Mouse (Mus musculus): ENCODE measurements at regions not wholly inside any gene's neighbourhood (a gene's known extent, or its start where the extent isn't known, plus 50 kb on each side); places are given as distances from the start of the nearest gene placed in this dataset.

DNA sequence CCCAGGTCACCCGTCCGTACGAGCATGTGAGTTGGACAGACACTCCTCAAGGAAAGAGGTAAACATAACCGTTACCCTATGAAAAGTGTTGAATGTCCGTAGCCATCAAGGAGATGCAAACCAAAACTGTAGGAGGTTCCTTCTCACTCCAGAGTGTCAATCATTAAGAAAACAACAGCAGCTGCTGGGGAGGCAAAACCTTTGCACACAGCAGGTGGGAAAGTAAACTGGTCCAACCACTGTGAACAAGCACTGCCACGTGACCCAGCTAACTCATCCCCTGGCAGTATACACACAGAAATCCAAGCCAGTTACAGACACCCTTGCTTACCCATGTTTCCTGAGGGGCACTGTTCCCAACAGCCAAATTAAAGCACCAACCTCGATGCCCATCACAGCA is 54.7 kb upstream of the Irx5 start:
- no peak for DNase-seq (ENCODE audit: low spot score)

DNA sequence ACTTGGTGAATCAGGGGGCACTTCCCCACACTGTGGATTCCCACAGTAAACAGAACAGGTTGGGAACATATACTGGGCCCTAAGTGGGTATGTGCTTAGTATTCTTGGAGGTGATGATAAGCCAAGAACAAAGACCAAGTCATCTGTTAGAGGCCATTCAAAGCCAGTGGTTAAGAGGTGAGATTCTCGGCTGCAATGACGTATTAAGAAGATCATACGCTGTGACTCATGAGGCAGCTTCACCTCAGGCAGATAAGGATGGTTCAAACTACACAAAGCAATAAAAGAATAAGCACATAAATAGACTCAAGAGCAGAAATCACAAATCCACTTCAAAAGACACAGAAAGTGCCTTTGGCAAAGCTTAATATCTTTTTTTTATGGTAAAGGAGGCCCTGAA is 56.4 kb upstream of the Irx5 start:
- DNase-seq (ENCODE audit: low spot score) = no peak

DNA sequence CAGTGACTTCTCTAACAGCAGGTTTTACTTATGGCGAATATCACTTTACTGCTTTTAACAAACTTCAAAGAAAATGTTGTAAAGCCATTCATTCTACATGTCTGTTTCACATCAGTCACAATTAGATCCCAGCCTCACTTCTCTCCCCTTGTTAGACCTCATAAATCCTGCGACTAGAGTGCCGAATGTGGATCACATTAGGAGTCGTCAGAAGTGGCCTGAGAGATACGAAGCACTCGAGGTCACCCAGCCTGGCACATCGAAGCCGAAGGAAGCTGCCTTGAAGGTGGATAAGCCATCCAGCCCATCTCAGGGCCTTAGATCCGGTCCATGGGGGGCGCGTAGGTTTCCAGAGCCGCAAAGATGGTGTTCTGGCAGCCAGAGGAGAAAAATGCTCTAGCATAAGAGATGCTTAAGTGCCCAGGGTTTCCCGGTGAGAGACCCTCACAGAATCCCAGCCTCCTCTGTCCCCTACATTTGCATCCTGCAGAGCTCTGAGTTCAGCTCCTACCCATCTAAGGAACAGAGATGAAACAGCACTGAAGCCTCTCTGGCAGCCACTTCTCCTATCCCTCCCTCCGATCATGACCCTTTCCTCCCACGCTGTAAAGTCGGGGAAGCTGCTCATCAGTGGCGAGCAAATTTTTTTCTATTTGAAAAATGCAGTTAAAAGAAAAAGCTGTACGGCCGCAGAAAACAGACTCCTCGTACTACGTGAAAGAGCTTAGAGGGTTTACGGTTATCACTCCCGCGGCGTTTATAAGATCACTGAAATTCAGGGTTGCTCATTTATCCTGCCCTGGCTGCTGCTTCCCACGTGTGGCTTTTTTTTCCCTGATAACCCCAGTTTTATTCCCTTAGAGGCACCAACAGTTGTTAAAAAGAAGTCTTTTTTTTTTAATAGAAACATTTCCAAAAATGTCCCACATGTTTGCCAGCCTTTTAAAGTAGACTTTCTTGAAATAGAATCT is 70.3 kb upstream of the Irx5 start:
- DNase-seq (ENCODE audit: low spot score) = no peak

DNA sequence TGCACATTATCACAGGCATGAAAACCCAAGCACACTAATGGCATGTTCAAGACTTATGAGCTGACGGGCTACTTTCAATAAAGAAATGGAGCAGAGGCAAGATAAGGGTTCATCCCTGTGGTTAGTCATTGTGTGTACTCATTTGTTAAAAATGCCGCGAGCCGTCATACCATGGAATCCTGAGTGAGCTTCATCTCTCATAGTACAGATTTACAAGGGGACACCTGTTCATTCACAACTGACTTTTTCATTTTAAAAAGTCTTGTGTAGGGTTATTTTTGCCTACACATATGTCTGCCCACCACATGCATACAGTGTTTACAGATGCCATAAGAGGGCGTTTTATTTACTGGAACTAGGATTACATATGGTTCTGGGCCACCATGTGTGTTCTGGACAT is 81.7 kb upstream of the Irx5 start:
- DNase-seq (ENCODE audit: low spot score) = no peak

DNA sequence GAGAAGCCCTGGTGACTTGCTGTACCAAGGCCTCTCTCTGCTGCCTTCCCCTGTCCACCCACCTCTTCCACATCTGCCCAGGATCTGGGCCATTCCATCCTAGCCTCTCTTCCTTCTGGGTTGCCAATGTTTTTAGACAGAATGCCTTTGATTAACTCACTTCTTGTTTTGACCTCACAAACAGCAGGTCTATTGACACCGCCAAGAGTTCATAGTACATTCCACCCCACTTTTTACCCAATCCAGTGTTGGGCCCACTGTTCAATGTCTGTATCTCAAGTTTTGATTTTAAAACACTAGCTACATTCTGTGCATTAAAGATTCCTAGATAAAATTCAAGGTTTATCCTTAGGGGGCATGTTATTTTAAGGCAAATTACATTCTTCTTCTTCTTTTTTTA is 84.7 kb upstream of the Irx5 start:
- DNase-seq (ENCODE audit: low spot score) = no peak

DNA sequence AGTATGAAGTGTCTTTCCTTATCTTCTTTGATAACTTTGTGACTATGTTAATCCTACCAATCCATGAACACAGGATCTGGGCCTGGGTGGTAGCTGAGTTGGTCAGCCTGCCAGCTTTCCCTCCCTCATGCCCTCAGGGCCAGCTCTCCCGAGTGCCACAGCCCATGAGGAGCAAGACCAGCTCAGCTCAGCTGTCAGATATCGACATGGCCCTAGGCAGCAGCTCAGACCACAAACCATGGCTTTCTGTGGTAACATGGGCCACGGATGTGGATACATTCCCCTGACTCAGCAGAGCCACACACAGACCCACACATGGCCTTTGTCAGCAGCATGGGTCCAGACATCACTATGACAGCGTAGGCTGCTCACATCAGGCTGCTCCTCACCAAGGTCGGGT is 85.4 kb upstream of the Irx5 start:
- no peak for DNase-seq (ENCODE audit: low spot score)

DNA sequence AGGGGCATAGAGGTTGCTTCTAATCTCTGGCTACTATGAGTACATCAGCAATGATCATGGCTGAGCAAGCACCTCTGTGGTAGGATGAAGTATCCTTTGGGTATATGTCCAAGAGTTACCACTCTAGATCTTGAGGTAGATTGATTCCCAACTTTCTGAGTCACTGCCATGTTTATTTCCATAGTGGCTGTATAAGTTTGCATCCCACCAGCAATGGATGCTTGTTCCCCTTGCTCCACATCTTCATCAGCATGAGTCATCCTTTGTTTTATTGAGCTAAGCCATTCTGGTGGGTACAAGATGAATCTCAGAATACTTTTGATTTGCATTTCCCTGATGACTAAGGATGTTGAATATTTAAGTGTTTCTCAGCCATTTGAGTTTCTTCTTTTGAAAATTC is 86.8 kb upstream of the Irx5 start:
- DNase-seq (ENCODE audit: low spot score) = no peak

DNA sequence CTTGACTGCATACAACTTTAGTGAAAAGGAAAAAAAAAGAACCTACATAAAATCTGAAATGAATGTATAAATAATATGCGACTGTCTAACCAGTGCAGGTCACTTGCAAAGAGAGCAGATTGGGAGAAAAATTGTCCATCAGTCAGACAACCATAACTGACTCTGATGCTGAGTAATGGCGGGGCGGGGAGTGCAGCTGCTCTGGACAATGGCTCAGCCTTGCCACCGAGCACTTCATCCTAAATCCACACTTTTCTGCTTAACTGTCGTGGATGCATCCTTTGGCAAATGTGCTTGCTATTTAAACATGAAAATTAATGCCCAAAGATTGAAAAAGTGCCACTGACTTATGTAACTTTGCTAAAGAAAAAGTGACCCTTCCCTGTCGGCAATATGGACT is 90.0 kb upstream of the Irx5 start:
- no peak for DNase-seq (ENCODE audit: low spot score)

DNA sequence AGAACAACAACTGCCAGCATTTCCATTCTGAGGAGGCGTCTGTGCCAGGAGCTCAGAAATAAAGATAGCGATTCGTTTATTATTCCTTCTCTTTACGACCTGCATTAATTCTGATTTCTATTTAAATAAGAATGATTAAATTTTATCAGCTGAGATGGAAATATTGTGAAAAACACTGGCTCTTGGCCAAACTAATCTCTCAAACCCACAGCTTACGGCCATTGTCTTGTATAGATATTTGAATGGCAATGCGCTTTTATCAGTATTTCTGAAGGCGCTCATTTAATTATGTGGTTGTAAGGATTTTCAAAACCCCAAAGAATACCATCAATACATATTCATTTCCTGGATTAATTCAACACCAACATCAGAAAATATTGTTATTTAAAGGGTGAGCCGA is 97.4 kb upstream of the Irx5 start:
- no peak for DNase-seq (ENCODE audit: low spot score)

DNA sequence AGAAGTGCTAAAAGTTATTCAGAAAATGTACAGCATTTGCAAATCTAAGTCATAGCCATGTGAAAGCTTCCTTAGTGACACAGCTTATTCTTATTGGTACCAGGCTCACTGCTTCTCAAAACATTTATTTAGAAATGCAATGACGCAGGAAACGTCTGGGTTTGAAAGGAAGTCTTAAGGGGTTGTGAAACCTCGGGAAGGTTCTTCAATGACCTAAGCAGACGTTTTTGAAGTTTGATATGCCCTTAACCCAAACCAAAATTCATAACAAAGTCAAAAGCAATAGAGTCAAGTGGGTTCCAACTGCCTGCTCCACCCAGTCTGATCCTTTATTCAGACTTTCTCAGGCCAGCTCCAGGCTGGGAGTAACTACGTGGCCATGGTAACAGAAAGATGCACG is 99.2 kb upstream of the Irx5 start:
- no peak for DNase-seq (ENCODE audit: low spot score)

DNA sequence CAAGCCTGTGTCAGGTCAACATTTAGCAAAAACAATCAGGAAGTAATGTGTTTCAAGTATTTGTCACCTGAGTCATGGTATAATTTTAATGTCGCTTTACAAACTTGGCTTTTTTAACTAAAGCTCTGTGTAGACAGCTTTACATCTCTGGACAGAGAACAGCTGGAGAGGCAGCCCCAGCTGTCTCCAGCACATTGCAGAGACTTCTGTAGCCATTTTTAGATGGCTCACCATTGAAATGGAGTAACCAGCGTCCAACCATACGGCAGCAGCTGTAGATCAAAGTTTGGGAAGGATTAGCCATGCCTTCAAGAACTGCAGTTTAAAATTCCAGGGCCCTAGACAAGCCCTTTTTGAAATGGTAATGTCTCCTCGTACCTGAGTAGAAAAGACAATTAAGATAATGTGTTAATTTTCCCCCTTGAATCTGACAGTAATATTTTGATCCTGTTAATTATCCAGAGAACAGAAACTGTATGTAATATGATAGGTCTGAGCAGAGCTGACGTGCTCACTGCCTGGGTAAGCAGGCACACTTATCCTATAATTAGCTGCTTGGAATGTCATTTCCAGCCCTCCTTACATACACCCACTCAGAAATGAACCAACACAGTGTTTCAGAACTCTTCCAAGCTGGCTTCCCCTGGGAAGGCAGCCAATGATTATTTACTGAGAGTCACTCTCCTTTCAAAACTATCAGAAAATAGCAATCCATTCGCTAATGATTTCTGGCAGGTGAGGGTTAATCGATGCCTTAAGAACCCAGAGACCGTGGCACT is 104.6 kb upstream of the Irx5 start:
- DNase-seq (ENCODE audit: low spot score) = no peak

DNA sequence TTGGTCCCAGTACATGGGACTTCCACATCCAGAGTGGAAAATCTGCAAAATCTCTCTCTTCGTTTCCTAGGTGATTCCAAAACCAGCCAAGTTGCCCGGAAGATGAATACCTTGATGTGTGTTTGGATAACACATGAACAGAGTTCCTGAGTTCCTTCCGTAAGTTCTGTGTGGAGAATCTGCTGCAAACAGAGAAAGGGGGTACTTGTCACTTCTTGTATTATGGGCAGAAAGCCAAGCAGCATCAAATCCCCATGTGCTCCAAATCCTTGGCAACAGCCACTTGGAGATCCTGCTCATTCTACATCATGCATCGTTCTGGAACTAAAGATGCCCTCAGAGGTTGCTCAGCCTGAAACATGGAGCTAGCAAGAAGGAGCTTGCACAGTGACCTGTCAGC is 111.1 kb upstream of the Irx5 start:
- DNase-seq (ENCODE audit: low spot score) = no peak

DNA sequence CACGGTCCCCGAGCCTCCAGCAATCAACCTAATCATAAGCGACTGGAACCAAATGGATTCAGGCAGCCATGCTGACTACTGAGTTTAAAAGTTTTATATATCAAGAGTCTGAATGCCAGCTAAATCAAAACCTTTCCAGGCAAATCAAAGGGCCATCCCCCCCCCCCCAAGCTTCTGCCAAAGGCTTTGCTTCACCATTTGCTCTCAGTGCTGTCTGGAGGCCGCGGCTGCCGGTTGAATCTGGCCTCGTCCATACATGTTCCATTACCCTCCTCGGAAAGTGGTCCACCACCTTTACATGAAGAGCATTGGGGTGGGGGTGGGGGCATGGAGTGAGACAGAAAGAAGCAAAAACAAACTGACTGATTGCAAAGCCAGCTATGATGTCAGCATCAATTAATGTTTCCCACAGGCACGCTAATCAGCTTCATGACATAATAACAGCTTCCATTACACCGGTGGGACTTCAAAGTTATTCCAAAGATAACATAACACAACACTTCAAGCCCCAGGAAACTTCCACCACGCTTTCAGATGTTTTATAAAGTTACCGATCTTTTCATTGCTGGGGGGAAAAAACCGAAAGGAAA is 116.6 kb upstream of the Irx5 start:
- DNase-seq (ENCODE audit: low spot score) = no peak

DNA sequence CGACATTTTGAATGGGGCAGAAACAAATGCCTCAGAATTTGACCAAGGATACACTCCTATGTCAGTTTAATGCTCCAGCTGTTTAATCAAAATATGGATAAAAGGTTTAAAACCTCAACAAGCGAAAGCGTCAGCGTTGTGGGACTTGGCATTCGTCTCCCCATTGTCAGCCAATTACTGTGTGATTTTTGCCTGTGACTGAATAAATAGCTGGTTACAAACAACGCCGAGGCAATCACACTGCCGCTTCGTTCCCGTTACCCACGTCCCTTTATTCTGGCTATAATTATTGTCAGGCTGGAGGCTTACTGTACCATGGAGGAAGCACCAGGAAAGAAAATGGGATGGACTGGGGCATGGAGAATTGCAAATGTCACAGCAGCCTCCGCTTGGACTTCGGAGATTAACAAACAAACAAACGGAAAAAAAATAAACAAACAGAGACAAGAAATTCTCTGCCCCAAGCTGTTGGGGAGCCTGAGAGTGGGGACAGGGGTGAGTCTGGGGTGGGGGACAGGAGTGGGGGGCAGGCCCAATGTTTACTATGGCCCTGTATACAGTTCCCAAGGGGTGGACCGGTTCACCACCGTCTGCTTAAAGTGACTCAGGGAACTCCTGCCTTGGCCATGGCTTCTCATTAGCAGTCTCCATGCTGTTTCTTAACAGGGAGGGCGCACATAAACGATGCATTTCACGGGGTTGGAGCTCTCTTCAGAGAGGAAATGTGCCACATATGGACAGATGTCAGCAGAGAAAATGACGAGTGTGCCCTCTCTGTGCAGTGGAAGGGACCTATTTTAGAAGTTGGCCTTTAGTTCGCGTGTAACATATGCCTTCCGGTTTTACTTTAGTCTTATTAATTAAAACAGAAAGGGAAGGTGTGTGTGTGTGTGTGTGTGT is 125.8 kb upstream of the Irx5 start:
- DNase-seq (ENCODE audit: low spot score) = no peak

DNA sequence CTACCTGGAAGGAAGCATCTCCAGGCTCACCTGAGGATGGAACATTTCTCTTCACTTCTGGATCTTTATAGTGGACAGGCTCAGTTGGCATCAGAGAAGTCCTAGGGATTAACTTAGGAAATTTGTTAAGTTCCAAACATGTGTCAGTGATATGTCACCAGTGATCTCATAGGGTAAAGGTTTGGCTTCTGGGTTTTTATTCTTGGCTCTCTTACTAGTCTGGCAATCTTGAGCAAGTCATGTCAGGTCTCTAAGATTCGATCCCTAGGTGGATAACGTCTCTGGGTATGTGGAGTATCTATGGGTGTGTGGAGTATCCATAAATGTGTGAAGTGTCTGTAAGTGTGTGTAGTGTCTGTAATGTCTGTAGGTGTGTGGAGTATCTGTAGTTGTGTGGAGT is 127.9 kb upstream of the Irx5 start:
- no peak for DNase-seq (ENCODE audit: low spot score)

DNA sequence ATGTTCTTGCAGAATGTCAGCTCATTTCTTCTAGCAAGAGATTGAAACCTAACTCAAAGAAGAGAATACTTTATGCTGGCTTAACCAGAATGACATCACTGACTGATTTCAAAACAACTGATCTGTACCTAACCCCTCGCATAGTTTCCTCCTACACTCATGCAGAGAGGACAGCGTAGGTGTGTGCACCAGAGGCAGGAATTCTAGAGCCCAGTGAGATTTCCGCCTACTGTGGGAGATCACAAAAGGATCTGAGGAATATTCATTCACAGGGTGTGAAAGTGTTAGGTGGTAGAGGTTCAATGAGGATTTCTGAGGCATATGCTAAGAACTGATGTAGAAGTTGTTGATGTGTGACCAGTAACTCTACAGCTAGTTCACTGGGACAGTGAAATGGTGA is 132.5 kb upstream of the Irx5 start:
- DNase-seq (ENCODE audit: low spot score) = no peak

DNA sequence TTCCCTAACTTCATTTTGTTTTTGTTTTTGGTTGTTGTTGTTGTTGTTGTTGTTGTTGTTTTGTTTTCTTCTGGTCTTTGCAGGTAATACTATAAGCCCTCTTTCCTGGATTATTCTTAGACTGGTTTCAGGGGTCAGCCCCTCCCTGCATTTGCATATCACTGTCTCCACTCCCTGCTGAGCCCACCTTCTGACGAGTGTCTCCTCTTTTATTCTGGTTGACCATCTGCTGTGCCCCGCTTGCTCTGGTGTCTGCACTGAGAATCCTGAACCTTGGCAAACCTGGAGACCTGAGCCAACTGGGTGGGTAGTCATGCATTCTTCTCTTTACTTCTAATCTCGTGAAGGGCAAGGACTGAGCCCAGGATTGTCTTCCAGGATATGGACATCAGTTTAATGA is 134.4 kb upstream of the Irx5 start:
- no peak for DNase-seq (ENCODE audit: low spot score)

DNA sequence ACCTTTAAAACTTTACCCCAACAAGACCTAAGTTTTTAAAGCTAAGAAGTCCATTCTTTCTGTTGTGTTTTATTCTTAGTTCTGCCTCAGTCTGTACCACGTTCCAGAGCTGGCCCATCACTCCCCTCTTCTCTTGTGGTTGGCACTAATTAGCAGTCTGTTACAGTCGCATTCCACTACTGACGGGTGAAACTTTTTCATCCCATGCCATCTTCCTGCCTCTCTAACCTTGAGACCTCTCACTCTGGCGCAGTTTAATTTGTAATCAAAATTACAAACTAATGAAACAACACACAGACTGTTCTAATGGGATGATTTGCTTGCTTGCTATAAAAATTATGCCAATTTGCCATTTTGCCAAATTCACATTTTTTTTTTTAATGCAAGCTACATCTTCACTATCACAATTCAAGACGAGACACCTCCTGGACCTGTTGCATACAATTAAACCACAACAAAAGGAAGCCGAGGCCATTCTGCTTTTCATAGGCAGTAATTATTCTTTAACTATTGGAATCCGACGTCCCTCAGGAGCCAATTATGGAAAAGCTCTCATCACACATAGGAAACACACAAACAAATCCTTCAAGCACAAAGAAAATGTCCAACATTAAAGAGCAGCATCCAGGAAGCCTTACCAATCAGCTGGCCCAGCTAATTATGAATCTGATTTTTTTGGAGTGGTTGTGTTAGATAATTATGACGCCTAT is 138.1 kb upstream of the Irx5 start:
- DNase-seq (ENCODE audit: low spot score) = no peak

DNA sequence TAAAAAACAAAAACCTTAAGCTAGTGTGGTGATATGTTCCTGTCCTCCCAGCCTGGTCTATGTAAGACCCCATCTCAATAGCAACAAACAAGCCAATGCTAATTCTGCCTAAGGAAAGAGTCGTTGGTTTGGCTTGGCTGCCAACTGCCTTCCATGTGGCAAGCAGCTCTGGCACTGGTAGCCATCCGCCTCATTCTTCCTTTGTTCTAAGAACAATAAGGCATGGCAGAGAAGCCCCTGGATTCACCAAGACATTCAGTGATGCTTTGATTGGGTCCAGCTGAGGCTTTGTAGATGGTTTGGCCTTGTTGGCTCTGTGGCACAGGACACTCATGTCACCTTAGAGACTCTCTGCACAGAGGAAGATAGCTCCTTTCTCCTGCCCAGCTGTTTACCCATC is 139.9 kb upstream of the Irx5 start:
- DNase-seq (ENCODE audit: low spot score) = no peak

DNA sequence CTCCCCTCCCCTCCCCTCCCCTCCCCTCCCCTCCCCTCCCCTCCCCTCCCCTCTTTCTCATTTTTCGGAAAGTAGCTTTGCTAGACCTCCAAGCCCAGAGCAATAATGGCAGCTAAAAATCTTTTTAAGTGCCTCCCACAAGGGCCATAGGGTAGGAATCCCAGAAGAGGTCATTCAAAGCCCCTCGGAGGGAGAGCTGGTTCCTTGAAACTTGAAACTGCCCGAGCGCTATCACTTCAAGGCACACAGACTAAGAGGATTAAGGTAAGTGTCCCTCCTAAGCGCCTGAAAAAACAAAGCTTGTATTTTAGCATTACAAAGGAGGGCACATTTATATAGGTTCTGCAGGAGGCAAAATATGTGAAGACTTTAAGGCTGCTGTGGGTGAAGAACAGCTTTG is 141.2 kb upstream of the Irx5 start:
- no peak for DNase-seq (ENCODE audit: low spot score)

DNA sequence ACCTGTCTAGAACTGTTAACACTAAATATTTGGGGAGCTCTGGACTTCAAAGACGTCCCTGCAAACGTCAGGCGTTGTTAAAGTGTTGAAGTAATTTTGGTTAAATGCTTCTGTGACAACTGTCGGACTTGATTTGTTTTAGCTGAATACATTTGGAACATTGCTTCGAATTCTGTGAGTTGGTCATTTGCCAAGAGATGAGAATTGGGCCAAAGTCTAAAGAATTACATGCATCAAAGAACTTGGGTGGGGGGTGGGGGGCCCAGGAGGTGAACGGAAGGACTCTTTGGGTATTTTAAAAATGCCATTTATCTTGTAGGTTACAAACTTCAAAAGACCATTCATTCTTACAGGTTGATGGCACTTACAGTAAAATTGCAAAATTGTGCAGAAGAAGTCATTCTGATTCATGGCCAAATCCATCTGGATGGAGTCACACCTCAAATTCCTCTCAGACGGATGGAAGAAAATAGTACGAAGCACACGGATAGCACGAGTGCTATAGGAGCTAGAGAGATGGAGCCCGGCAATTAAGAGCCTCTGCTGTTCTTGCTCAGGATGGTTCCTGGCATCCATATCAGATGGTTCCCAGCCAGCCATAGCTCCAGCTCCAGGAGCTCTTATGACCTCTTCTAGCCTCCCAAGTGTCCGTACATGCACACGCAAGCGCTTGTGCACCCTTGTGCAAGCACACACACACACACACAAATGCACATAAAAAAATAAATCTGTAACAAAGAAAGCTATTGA is 144.5 kb upstream of the Irx5 start:
- no peak for DNase-seq (ENCODE audit: low spot score)
